Mouse (Mus musculus) CD8-positive naive resting alpha-beta T cell, adult 2 months (primary cell): Measurements from ENCODE around the gene Cdk11b.
"Not testable (repeated sequence)": the region's sequence is repeated elsewhere in the genome, so short reads cannot be mapped to it uniquely, and the experiment has no call there.

Experiments used
- DNase-seq, 2 experiments: peaks; one replicate each; pipeline ENCODE4 v3.0.0; 2022; ENCODE audit warnings: low read depth in 2 of 2, low spot score in 2 of 2

Cdk11b gene

GRCm38 (mm10) chr4:155605132-155605531 is 19.5 kb upstream of the Cdk11b start:
- DNase-seq = no peak

GRCm38 (mm10) chr4:155606825-155607224 is 17.8 kb upstream of the Cdk11b start:
- no peak for DNase-seq

- DNase-seq = no peak
Observed at GRCm38 (mm10) chr4:155611860-155612259, 12.8 kb upstream of the Cdk11b start.

- no peak for DNase-seq
Observed at GRCm38 (mm10) chr4:155613264-155613663, 11.4 kb upstream of the Cdk11b start.

- no peak for DNase-seq
Observed at GRCm38 (mm10) chr4:155618321-155618720, 6.3 kb upstream of the Cdk11b start.

- no peak for DNase-seq
Observed at GRCm38 (mm10) chr4:155630267-155630666, 5.6 kb downstream of the Cdk11b start.

GRCm38 (mm10) chr4:155635766-155636499 is 11.3 kb downstream of the Cdk11b start:
- no peak for DNase-seq

GRCm38 (mm10) chr4:155643531-155643930 is 18.9 kb downstream of the Cdk11b start:
- DNase-seq = no peak

- not testable (repeated sequence) for DNase-seq
Observed at GRCm38 (mm10) chr4:155645308-155645707, 20.7 kb downstream of the Cdk11b start, which contains the start of gene Gm10563. Gene Gm10563, minus strand, starts transcription at chr4:155645408.

GRCm38 (mm10) chr4:155645721-155646120 is 21.1 kb downstream of the Cdk11b start:
- no peak for DNase-seq

- DNase-seq = no peak
Observed at GRCm38 (mm10) chr4:155649355-155649754, 24.7 kb downstream of the Cdk11b start.

GRCm38 (mm10) chr4:155651553-155652269 is 27.1 kb downstream of the Cdk11b start:
- no peak for DNase-seq

- DNase-seq = no peak
Observed at GRCm38 (mm10) chr4:155652283-155653085, 27.8 kb downstream of the Cdk11b start.

GRCm38 (mm10) chr4:155653086-155653450 is 28.4 kb downstream of the Cdk11b start, which contains the start of gene Mmp23:
Gene Mmp23, minus strand, starts transcription at chr4:155653384.
- DNase-seq = no peak

- DNase-seq = peak in 1 of 2 experiments; percentile 29
Observed at GRCm38 (mm10) chr4:155653451-155654182, 29.0 kb downstream of the Cdk11b start.

- no peak for DNase-seq
Observed at GRCm38 (mm10) chr4:155654183-155654455, 29.5 kb downstream of the Cdk11b start.

GRCm38 (mm10) chr4:155654456-155655298 is 30.0 kb downstream of the Cdk11b start:
- peak; percentile 45 to 59 for DNase-seq

- no peak for DNase-seq
Observed at GRCm38 (mm10) chr4:155656214-155656751, 31.6 kb downstream of the Cdk11b start.

GRCm38 (mm10) chr4:155658961-155659360 is 34.3 kb downstream of the Cdk11b start:
- DNase-seq = no peak

GRCm38 (mm10) chr4:155660641-155661040 is 36.0 kb downstream of the Cdk11b start:
- DNase-seq = no peak
